Mouse (Mus musculus) splenic B cell, adult 2 months (primary cell): ENCODE results near the gene Doxl2.
A peak's percentile ranks its signal among the peaks of the same experiment; 100 is the strongest.
"Not testable (repeated sequence)": the region's sequence is repeated elsewhere in the genome, so short reads cannot be mapped to it uniquely, and the experiment has no call there.

Experiments
- DNase-seq: peaks from one replicate; pipeline ENCODE4 v3.0.0-alpha.2; 2011; ENCODE audit warnings: low read depth, low spot score
- H3K27me3 ChIP-seq: 2 replicates; pipeline ENCODE4 v1.6.1; 2012; ENCODE audit warnings: mild to moderate bottlenecking, low read length, moderate library complexity, mixed read lengths; ENCODE audit not compliant: control insufficient read depth, poor library complexity, insufficient read depth, severe bottlenecking
- H3K36me3 ChIP-seq: 2 replicates; pipeline ENCODE4 v1.6.1; 2012; ENCODE audit warnings: mild to moderate bottlenecking, low read length, moderate library complexity, mixed read lengths; ENCODE audit not compliant: control insufficient read depth, poor library complexity, insufficient read depth, severe bottlenecking

The Doxl2 gene

GRCm38 (mm10) chr6:48974663-48975062 is at the start of gene Doxl2:
Gene Doxl2, plus strand, starts transcription at chr6:48974963.
- no peak for DNase-seq
- no peaks in the 10 kb centered on the region for H3K27me3 ChIP-seq
- no peaks in the 10 kb centered on the region for H3K36me3 ChIP-seq

DNA sequence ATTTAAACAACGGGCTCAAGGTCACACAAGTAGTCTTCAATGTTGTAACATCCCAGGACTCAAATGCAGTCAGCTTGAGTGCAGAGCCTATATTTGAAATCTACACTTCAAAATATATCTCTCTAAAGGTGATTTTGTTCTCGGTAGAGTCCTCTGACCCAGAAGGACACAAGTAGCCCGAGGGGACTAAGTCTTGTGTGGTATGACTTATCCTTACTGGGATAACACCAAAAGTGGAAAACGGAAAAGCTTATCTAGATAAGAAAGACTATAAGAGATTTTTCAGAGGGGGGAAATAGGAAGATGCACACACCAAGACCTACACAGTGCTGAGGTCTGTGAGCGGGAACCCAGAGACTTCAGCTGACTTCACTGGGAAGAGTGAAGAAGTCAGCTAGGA is 45.2 kb upstream of the Doxl2 start, which contains the start of gene 1600015I10Rik:
Gene 1600015I10Rik (plus strand): TSS at position 301 of the 400 bp plus-strand sequence.
- no peaks in the 10 kb centered on the region for H3K36me3 ChIP-seq
- no peaks in the 10 kb centered on the region for H3K27me3 ChIP-seq
- no peak for DNase-seq

GRCm38 (mm10) chr6:48949596-48949995 is 25.2 kb upstream of the Doxl2 start:
- no peak for DNase-seq
- H3K36me3 ChIP-seq = no peaks in the 10 kb centered on the region
- no peaks in the 10 kb centered on the region for H3K27me3 ChIP-seq

DNA sequence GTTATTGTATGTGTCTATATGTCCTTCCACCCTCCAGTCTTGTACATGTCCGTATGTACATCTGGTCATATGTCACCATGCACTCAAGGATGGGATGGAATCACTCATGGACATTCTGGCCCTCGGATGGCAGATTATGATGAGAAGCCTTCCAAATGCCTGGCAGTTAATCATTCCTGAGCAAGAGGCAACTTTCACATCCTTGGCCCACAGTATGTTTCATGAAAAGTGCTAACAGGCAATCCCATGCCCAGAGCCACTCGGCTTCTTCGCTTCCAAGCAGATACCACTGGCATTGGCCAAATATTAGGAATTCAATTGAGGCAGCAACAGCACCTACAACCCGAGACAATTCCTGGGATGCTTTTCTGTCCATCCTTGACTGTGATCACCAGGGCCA is 24.1 kb upstream of the Doxl2 start:
- Histone ChIP-seq H3K27me3 (no peaks in the 10 kb centered on the region), H3K36me3 (no peaks in the 10 kb centered on the region)
- DNase-seq = no peak

DNA sequence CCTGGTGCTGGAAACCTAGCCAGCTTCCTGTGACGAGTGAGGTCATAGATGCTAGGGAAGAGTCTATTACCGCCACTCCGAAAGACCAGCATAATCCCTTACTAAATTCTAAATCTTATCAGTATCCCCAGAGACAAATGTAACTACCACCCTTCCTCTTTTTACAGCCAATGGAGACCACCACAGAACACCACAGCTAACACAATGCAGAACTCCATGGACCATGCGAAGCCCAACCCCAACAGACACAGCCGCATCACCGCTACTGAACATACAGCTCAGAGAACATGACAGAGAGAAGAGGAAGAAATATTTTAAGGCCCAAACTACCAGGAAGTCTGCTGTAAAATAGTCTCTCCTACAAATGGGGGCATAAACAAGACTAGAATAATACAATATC is 23.1 kb upstream of the Doxl2 start:
- H3K27me3 ChIP-seq = no peaks in the 10 kb centered on the region
- no peaks in the 10 kb centered on the region for H3K36me3 ChIP-seq
- no peak for DNase-seq

- Histone ChIP-seq H3K36me3 (no peaks in the 10 kb centered on the region), H3K27me3 (no peaks in the 10 kb centered on the region)
- DNase-seq = no peak
Observed at GRCm38 (mm10) chr6:48953220-48953619, 21.5 kb upstream of the Doxl2 start.

DNA sequence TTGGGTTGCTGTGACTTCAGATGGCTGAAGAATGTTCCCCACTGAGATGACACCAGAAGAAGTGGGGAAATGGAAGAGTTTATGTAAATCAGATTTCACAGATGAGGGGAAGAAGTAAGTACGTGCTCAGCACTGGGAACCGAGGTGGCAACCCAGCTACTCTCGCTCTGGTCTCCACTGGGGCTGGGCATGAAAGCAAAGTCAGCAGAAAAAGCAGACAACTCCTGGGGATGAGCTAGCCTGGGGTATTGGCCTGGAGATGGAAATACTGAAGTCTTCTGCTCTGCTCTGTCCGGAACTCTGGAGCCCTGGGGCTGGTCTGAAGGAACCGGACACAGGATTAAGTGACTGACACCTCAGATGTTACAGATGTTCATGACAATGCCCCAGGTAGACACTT is 20.6 kb upstream of the Doxl2 start:
- DNase-seq = no peak
- Histone ChIP-seq H3K36me3 (no peaks in the 10 kb centered on the region), H3K27me3 (no peaks in the 10 kb centered on the region)

DNA sequence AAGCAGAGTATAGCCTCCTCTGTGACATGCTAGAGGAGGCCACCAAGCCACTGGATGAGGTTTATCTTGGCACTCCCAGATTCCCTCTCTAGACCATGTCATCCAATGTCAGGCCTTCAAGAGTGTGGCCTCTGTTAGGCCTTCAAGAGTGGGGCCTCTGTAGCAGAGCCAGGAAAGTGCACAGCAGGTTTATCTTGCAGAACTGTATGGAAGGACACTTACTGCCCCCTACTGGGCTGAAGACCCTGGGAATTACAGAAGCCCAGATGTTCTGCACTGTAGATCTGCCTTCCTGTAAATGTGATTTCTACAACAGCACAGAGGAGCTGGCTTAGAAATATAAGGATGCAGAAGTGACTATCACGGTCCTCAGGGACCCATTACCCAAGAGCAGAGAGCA is 19.8 kb upstream of the Doxl2 start:
- peak; percentile 53 for DNase-seq

DNA sequence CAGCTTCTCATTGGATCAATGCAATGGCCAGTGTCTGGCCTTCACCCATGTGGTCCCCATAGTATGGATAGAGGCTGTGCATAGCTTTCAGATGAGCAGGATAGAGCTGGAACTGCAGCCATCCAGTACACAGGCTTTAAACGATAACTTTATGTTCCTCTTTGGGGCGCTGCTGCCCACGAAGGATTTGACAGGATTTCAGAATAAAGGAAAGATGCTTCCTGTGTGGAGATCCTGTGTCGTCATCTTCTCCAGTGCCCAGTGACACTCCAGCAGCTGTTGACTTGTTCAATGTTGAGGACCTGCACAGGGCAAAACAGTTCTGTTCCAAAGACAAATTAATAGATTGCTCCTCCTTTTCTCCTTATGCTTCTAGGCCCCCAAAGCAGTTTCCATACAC is 18.0 kb upstream of the Doxl2 start:
- Histone ChIP-seq H3K27me3 (no peaks in the 10 kb centered on the region), H3K36me3 (no peaks in the 10 kb centered on the region)
- DNase-seq = no peak

More for the DNA sequence above, 19.8 kb upstream of the Doxl2 start:
- Histone ChIP-seq H3K27me3 (no peaks in the 10 kb centered on the region), H3K36me3 (no peaks in the 10 kb centered on the region)

DNA sequence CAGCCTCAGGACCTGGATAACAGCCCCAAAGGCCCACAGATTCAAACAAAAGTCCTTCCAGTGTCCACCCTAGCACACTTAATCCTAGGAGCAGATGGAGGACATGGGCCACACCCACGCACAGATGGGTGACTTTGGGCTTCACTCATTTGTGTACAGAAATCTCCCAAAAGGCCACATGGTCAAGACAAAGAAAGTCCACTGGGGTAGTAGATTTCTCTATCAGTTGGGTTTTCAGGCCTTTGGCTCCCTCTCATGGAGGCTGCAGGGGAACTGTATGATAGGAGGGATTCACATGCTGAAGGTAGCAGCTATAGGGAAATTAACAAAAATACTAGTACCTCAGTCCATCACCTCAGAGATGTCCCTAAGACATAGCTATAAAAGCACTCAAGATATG is 16.7 kb upstream of the Doxl2 start:
- DNase-seq = no peak
- no peaks in the 10 kb centered on the region for H3K27me3 ChIP-seq
- H3K36me3 ChIP-seq = no peaks in the 10 kb centered on the region

GRCm38 (mm10) chr6:48959151-48959550 is 15.6 kb upstream of the Doxl2 start:
- DNase-seq, H3K36me3 ChIP-seq, H3K27me3 ChIP-seq: not testable (repeated sequence)

DNA sequence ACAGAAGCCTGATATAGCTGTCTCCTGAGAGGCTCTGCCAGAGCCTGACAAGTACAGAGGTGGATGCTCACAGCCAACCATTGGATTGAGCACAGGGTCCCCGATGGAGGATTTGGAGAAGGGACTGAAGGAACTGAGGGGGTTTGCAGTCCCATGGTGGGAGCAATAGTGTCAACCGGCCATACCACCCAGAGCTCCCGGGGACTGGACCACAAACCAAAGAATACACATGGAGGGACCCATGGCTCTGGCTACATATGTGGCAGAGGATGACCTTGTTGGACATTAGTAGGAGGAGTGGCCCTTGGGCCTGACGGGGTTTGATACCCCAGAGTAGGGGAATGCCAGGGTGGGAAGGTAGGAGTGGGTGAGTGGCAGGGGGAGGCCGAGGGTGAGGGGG is 8.1 kb upstream of the Doxl2 start:
- not testable (repeated sequence) for H3K36me3 ChIP-seq, H3K27me3 ChIP-seq, DNase-seq

DNA sequence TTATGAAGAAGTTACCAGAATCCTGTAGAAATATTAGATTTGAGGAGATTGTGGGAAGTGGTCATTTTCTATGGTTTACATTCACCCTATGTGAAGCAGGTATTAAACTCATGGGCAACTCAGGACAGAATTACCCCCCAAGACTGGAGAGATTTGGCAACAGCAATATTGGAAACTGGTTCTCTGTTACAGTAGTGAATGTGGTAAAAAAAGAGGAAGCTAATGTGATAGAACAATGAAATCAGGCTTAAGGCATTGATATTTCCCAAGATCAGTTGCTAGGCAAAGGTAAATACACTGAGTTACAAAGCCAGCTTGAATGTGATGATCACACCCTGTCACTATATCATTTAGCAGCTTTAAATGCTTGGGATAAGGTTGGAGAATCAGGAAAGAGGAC is 6.9 kb upstream of the Doxl2 start:
- no peaks in the 10 kb centered on the region for H3K36me3 ChIP-seq
- DNase-seq = no peak
- no peaks in the 10 kb centered on the region for H3K27me3 ChIP-seq

GRCm38 (mm10) chr6:48979616-48980015 is 4.9 kb downstream of the Doxl2 start:
- DNase-seq = no peak
- no peaks in the 10 kb centered on the region for H3K27me3 ChIP-seq
- H3K36me3 ChIP-seq = no peaks in the 10 kb centered on the region

GRCm38 (mm10) chr6:48982305-48982704 is 7.5 kb downstream of the Doxl2 start:
- no peaks in the 10 kb centered on the region for H3K27me3 ChIP-seq
- no peaks in the 10 kb centered on the region for H3K36me3 ChIP-seq
- no peak for DNase-seq

DNA sequence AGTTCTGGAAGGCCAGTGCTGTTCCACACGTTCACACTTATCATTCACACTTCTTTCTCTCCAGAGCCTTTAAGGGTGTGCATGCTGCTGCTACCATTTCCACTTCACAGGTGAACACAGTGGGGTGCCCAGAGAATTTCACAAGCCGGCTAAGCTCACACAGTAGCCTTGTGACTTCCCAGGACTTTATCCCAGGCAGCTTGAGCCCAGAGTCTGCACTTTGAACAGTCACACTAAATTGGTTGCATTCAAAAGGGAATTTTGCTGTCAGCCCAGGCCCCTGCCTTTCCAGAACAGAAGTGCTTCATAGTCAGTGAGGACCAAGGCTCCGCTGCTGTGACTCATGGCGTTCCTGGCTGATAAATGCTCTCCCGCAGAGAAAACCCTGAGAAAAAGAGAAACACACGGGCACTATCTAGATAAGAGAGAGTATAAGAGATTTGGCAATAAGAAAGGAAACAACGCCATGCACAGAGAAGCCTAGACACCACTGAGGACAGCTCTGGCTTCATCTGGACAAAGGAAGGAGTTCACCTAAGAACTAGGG is 11.8 kb downstream of the Doxl2 start, which contains the start of gene Svs1:
Gene Svs1 (plus strand): TSS at position 418 of the 547 bp plus-strand sequence.
- no peak for DNase-seq
- Histone ChIP-seq H3K36me3 (no peaks in the 10 kb centered on the region), H3K27me3 (no peaks in the 10 kb centered on the region)
